In the genomic region with DNA sequence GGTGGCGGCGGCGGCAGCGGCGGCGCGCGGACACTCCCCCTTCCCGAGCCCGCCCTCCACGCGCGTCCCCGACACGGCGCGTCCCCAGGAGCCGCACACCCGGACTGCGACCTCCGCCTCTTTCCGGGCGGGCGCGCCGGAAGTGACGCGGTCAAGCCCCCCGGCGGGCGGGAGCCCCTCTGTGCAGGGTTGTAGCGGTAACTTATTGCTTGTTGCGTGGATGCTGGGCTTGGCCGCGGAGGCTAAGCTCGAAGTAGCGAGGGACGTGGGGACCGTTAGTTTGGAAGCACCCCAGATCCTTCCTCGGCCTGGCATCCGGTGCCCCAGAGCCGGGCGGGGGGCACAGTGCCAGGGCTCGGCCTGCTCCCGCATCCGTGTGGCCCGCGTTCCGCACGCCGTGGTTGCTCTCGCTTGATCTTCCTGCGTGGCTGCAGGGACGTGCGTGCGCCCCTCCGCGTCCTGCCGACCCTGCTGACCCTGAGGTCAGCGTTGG, we compare ENCODE assay signal across 8 mouse cellular contexts. TPM values are rescaled to one million over a fixed set of nuclear protein-coding genes. Genes with fewer than 3 reads are reported as not detected.
A peak's percentile ranks its signal among the peaks of the same experiment; 100 is the strongest.
DNase-seq lines count a peak whose midpoint lies in the region; ATAC-seq lines count a peak whose summit lies in the region.

A gene (minus strand): TSS at position 90 of the 493 bp plus-strand sequence.

- H3K36me3 ChIP-seq in heart, embryonic 14.5 days (ENCODE audit: control insufficient read depth, insufficient read depth, low read length): 0 out of 2 replicates have a peak, but pooled peaks cover under 1% of the 10 kb centered on the region
- no peaks in the 10 kb centered on the region for H3K36me3 ChIP-seq in liver, embryonic 13.5 days
- H3K36me3 ChIP-seq in stomach, embryonic 16.5 days (ENCODE audit: control insufficient read depth, insufficient read depth, low read length): no peaks in the 10 kb centered on the region

- H3K9ac ChIP-seq in heart, embryonic 14.5 days (ENCODE audit: low read length): peak within 1 kb of the TSS; percentile 98
- H3K9ac ChIP-seq in liver, embryonic 13.5 days: peak within 1 kb of the TSS; percentile 87
- peak within 1 kb of the TSS; percentile 95 for H3K9ac ChIP-seq in stomach, embryonic 16.5 days (ENCODE audit: low read length)

- 0% methylated on average over 44 of the region's 60 CpGs for WGBS in heart, embryonic 14.5 days
- under 1% methylated on average over 59 of the region's 60 CpGs for WGBS in liver, embryonic 13.5 days (ENCODE audit: insufficient replicate concordance)
- WGBS in stomach, embryonic 16.5 days: under 1% methylated on average over 59 of the region's 60 CpGs

- no peaks in the 10 kb centered on the region for H3K27me3 ChIP-seq in heart, embryonic 14.5 days (ENCODE audit: control insufficient read depth, insufficient read depth, low read length)
- no peaks in the 10 kb centered on the region for H3K27me3 ChIP-seq in liver, embryonic 13.5 days
- H3K27me3 ChIP-seq in stomach, embryonic 16.5 days (ENCODE audit: control insufficient read depth, insufficient read depth, low read length): no peaks in the 10 kb centered on the region

- peak; percentile 94 for ATAC-seq in heart, embryonic 14.5 days (ENCODE audit: insufficient number of reproducible peaks, insufficient read depth, low FRiP score, low read depth)
- peak; percentile 90 for ATAC-seq in liver, embryonic 13.5 days (ENCODE audit: low read depth)
- peak; percentile 96 for ATAC-seq in stomach, embryonic 16.5 days (ENCODE audit: insufficient read depth, low FRiP score)

- H3K9me3 ChIP-seq in heart, embryonic 14.5 days (ENCODE audit: control insufficient read depth, low read length): no peaks in the 10 kb centered on the region
- H3K9me3 ChIP-seq in liver, embryonic 13.5 days (replicated peaks): no peaks in the 10 kb centered on the region
- no peaks in the 10 kb centered on the region for H3K9me3 ChIP-seq in stomach, embryonic 16.5 days (replicated peaks; ENCODE audit: control insufficient read depth, low read length)

- peak; percentile 93 for DNase-seq in CD4-positive, CD25-positive, alpha-beta regulatory T cell, adult 2 months (ENCODE audit: low read depth, low spot score)
- DNase-seq in fibroblast of lung, adult 2 months (ENCODE audit: low read depth): peak; percentile 34
- DNase-seq in kidney, postnatal 14 days: peak; percentile 95
- DNase-seq in liver, embryonic 13.5 days: peak; percentile 71
- peak; percentile 93 for DNase-seq in neural tube, embryonic 10.5 days (ENCODE audit: extremely low spot score, low spot score)

- H3K27ac ChIP-seq in brown adipose tissue, adult 24 weeks (replicated peaks; ENCODE audit: low read depth, low read length): peak within 1 kb of the TSS; percentile 95
- peak within 1 kb of the TSS; percentile 86 to 92 for H3K27ac ChIP-seq in heart, embryonic 14.5 days (replicated peaks in 1 of 2; ENCODE audit: control insufficient read depth in 1 of 2, insufficient read depth in 1 of 2, low read depth in 2 of 2, low read length in 2 of 2)
- peak within 1 kb of the TSS; percentile 68 for H3K27ac ChIP-seq in liver, embryonic 13.5 days
- peak within 1 kb of the TSS; percentile 92 for H3K27ac ChIP-seq in stomach, embryonic 16.5 days (ENCODE audit: low read length)

- H3K4me1 ChIP-seq in brown adipose tissue, adult 24 weeks (ENCODE audit: control insufficient read depth, insufficient read depth, insufficient read length, low read length): no peaks in the 10 kb centered on the region
- peaks cover 0 to 12% of the 10 kb centered on the region in 2 experiments; a peak in 1 of 4 replicates for H3K4me1 ChIP-seq in heart, embryonic 14.5 days (ENCODE audit: control insufficient read depth in 2 of 2, insufficient read depth in 2 of 2, low read length in 2 of 2)
- H3K4me1 ChIP-seq in liver, embryonic 13.5 days (replicated peaks): peaks cover 18% of the 10 kb centered on the region
- H3K4me1 ChIP-seq in stomach, embryonic 16.5 days (ENCODE audit: control insufficient read depth, insufficient read depth, low read length): peaks cover 7% of the 10 kb centered on the region; the same call in 1 of the 2 replicates

- peak within 1 kb of the TSS; percentile 87 for H3K4me3 ChIP-seq in brown adipose tissue, adult 24 weeks (ENCODE audit: insufficient read depth, low read depth, low read length)
- H3K4me3 ChIP-seq in heart, embryonic 14.5 days (ENCODE audit: control insufficient read depth in 1 of 2, insufficient read depth in 1 of 2, low read depth in 1 of 2, low read length in 2 of 2): peak within 1 kb of the TSS; percentile 68 to 94
- peak within 1 kb of the TSS; percentile 89 for H3K4me3 ChIP-seq in liver, embryonic 13.5 days (replicated peaks)
- peak within 1 kb of the TSS; percentile 93 for H3K4me3 ChIP-seq in stomach, embryonic 16.5 days (replicated peaks; ENCODE audit: low read length)

- H3K4me2 ChIP-seq in heart, embryonic 14.5 days (ENCODE audit: low read length): peak within 1 kb of the TSS; percentile 73
- H3K4me2 ChIP-seq in liver, embryonic 13.5 days: peak within 1 kb of the TSS; percentile 89
- H3K4me2 ChIP-seq in stomach, embryonic 16.5 days (ENCODE audit: low read depth, low read length): peak within 1 kb of the TSS; percentile 64

RNA-seq across cellular contexts. Expression of the gene that starts here (rescaled TPM):
- 31.6 and 32.9 TPM in 2 replicates for polyA plus RNA-seq in brown adipose tissue, adult 24 weeks (2012; ENCODE audit: insufficient read depth, insufficient read length, missing spikeins)
- 55.2 and 59.0 TPM in 2 replicates for polyA plus RNA-seq in heart, embryonic 14.5 days (2014; fragmentation: Nextera tagmentation; extraction: Ambion mirVana)
- polyA plus RNA-seq in liver, embryonic 13.5 days (2015; fragmentation: Nextera tagmentation; extraction: Ambion mirVana): 13.8 and 16.8 TPM in 2 replicates
- polyA plus RNA-seq in stomach, embryonic 16.5 days (2015; fragmentation: Nextera tagmentation; extraction: Ambion mirVana): 53.7 and 54.5 TPM in 2 replicates

Comparison
In these comparisons a context has a peak if more than half of its experiments do, and no peak if none do; other contexts are left out.
1. Peak in every context shown above with its lines: DNase-seq, ATAC-seq, H3K4me3 ChIP-seq and H3K27ac ChIP-seq.
2. DNase-seq: peak in every context shown above with its lines; median percentile 95 in kidney, postnatal 14 days; 93 in CD4-positive, CD25-positive, alpha-beta regulatory T cell, adult 2 months; 93 in neural tube, embryonic 10.5 days; 71 in liver, embryonic 13.5 days; 34 in fibroblast of lung, adult 2 months.